Mouse (Mus musculus) liver, embryonic 14.5 days (tissue): ENCODE data around the gene Ppie.

Source experiments
- CTCF ChIP-seq: IDR thresholded peaks from 2 replicates; pipeline ENCODE4 v1.5.1; 2016; ENCODE audit warnings: antibody characterized with exemption, low read depth, control low read depth
- EP300 ChIP-seq: IDR thresholded peaks from 2 replicates; pipeline ENCODE4 v1.6.1; 2016; ENCODE audit warnings: antibody characterized with exemption, low read depth

DNA sequence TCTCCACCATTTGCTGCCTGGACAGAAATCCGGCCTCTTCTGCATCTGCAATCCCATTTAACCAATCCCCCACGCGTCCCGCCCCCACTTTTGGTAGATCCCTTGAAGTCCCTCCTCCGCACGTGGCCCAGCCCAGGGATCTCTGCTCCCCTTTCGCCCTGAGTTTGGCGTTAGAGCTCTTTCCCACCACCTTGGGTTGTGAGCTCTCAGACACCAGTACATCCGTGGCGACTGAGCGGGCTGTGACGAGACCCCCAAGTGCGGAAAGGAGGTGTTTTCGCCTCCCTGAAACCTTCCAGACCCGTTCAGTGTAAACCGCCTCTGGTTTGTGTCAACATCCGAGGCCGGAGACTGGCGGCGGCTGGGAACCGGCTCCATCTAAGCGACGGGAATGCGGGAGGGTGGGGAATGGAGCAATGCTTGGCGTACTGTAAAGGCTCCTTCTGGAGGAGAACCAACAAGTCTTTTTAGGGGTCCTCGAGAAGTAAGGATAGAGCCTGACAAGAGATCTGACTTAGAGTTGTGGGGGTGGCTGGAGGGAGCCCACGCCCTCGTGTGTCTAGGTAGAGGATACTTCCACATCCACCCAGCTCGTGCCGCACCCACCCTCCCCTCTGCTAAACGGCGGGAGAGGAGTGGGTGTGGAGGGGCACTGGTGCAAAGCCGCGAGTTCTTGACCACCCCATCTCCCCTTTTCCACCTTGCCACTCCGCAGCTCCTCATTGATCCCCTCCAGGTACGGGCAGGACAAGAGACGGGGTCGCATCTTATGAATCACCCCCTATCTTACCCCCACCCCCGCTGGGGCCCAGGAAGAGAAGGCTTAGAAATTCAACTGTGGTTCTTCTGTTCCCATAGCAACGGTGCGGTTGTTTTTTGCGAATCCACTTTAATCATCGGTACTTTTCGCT lies 42.8 kb upstream of the Ppie start, which contains the start of gene Hpcal4:
- TF ChIP-seq CTCF: no peak
- TF ChIP-seq EP300: no peak
